Mouse (Mus musculus): ENCODE measurements around the gene Smc1b.
"Not testable (repeated sequence)": the region's sequence is repeated elsewhere in the genome, so short reads cannot be mapped to it uniquely, and the experiment has no call there.

The Smc1b gene

GRCm38 (mm10) chr15:85135143-85135542, 3.4 kb upstream of the Smc1b start:
- CTCF ChIA-PET, result no interaction called here

GRCm38 (mm10) chr15:85132193-85132520, 393 bp upstream of the Smc1b start:
- CTCF ChIA-PET, result interaction anchor here (0.6 to 0.7 kb wide), 2 partner anchors 22 to 1076 kb away, joined by 3 read pairs; no protein-coding TSS in a partner anchor

- CTCF ChIA-PET, result no interaction called here
These were observed 46.1 kb downstream of the Smc1b start for GRCm38 (mm10) chr15:85085641-85086040.

GRCm38 (mm10) chr15:85072651-85073050, 59.1 kb downstream of the Smc1b start:
- CTCF ChIA-PET, result no interaction called here

DNA sequence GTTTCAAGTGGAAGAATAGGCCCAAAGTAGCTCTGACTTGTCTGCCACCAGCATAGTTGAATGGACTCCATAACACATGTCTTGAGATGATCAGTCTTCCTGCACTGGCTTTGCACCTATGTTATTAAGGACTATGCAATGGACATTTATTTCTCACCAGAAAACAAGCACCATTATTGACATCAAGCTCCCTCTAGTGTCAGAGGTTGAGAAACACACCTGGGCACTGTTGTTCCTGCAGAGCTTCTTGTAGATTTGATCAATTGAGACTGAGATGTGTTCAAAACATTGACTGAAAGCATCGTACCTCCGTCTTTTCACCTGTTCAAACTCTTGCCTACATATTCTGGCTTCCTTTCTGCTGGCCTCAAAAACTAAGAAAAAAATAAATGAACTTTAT, 61.2 kb downstream of the Smc1b start:
- CTCF ChIA-PET, result no interaction called here

DNA sequence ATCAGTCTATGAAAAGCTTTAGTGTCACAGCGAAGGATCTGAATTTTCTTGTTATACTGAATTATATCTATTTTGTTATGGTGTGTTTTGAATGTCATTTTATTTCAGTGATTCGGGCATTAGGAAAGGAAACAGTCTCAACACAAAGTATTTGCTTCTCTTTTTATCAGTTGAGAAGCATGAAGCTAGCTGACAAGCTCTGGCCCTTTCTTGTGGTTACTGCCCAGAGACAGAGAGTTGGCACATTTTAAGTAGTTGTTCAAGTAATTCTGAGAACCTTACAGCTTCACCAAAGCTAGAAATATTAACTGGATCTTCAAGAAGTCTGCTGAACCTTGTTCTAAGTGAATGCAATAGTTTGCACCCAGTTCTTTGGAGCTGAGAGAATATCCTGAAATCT, 68.3 kb downstream of the Smc1b start:
- CTCF ChIA-PET, result no interaction called here

GRCm38 (mm10) chr15:85055186-85055585, 76.6 kb downstream of the Smc1b start:
- CTCF ChIA-PET, result interaction anchor here (0.6 kb wide), 1 partner anchor 1741 kb away, joined by 4 read pairs; no protein-coding TSS in a partner anchor

DNA sequence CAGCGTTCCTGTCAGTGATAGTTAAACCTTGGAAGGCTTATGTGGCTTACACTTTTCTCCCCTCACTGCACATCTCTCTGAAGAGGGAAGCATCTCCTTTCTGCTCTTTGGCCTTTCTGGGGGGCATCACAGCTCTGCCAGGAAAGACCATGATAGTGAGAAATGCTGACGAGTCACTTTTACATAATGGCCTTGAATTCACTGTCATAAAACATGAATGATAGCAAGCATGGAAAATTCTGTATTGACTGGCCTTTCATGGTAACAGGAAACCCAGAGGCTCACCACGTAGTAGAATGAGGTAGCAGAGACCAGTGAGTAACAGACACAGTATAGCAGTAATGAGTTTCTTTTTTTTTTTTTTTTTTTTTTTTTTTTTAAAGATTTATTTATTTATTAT, 77.7 kb downstream of the Smc1b start:
- CTCF ChIA-PET, result no interaction called here

DNA sequence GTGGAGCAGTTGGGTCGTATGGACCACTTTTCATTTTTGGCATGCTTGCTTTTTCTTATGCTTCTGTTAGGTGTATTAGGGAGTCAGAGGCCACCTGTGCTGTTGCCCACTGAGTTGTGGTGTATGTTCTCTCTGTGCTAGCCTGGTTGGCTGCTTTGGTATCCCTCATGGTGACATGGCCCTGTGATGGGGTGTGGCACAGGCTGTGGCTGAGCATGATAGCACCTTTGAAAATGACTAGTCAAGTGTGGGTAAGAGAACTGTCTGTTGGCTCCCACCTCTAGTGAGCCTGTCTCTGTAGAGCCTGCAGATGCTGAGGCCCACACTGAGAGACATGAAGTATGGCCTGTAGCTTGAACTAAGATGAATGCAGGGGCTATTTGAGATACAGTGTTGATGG, 82.0 kb downstream of the Smc1b start:
- CTCF ChIA-PET, result no interaction called here

DNA sequence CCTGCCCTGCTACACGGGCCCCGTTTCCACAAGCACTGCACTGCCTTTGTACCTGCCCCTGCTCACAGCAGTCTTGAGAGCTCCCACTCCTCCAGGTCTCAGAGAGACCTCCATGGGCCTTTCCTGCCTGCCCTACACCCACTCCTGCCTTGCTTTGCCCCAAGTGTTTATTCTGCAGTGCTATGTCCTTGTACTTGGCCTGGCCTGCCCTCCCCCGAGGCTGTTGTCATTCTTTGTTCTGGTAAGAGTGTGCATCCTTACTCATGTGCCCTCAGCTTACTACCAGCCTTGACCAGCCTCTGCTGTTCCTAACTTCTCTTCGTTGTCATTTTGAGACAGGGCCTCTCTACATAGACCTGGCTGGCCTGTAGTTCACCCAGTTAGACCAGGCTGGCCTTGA, 83.9 kb downstream of the Smc1b start:
- CTCF ChIA-PET, result no interaction called here

DNA sequence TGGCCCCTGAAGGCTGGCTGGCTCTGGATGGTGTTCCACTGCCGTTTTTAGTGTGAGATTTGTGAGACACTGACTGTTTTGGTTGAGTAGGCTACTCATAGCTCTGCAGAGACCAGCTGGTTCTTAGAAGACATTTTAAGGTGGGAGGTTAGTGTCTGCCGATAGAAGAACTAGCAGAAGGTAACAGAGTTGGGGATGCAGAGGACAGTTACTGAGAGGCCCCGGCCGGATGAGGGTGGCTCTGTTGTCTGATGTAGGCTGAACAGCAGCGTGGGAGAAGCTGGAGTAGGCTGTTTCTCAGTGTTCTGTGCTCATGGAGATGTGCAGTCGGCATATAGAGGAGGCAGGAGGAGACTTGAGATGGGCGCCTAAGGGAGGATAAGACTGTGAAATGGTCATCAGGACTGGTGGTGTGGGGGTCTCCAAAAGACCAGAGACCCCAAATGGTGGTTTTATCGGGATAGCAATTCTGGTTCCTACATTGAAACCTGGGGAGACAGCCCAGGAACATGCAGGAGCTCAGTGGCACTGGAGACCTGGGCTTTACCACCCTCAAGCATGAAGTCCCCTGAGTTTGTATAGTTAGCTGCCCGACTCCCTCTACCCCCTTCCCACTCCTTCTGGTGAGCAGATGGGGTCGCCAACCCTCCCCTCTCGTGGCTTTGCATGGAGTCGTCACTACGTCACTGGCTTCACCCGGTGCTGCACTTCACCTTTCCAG, 85.4 kb downstream of the Smc1b start:
- CTCF ChIA-PET, result no interaction called here

DNA sequence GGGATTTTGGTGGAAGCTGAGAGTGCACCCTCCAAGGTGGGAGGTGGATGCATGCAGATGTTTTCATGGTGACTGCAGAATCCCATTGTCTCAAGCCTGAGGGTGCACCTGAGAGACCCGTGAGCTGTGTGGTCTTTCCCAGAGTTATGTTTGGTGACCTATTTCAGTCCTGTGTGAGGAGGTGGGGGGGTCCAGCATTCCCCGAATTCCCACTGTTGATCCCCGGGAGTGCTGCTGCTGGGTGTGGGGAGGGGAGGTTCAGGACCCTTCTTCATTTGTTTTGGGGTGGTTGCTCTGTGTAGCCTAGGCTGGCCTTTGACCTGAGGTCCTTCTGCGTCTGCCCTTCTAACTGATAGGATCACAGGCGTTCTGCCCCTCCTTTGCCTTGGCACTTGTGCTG, 88.0 kb downstream of the Smc1b start:
- CTCF ChIA-PET, result no interaction called here

DNA sequence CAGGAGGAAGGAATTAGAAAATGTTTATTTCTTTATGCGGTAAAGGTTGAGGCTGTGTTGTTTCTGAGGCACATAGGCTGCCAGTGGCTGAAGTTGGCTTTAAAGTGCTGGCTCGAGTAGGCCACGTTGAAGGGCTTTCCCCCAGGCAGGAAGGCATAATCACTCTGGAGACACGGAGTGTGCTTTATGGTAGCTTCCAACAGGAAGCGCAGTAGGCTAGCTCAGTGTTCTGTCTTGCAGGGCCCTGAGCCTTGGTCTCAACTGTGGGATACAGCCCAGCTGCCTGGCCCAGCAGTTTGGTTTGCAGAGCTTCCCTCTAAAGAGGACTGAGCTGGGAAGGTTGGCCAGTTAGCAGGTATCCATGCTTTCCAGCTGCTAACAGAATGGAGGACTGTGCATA, 88.6 kb downstream of the Smc1b start:
- CTCF ChIA-PET, result no interaction called here

DNA sequence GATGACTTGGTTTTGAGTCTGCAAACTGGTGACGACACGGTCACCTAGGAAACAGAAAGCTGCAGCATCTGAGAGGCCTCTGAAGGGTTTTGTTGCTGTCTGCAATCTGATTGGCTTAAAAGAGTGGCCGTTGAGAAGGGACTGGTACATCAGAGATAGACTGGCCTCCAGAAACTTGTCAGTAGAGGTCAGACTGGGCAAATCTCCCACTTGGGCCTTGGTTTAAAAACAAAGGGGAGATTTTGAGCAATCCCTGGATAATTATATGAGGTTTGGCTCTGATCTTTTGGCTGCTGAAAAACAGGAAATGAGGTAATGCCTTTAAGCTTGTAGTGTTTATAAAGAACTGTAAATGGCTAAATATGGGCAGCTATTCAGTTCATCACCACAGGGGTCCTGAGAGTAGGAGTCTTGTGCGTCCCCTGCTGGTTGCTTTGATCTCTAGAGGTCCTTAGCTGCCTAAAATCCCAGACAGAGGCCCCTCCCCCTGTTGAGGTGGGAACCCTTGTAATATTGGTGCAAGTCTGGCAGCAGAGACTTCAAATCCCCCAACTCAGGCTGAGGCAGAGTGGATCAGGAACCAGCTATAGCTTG, 89.3 kb downstream of the Smc1b start:
- CTCF ChIA-PET, result no interaction called here

DNA sequence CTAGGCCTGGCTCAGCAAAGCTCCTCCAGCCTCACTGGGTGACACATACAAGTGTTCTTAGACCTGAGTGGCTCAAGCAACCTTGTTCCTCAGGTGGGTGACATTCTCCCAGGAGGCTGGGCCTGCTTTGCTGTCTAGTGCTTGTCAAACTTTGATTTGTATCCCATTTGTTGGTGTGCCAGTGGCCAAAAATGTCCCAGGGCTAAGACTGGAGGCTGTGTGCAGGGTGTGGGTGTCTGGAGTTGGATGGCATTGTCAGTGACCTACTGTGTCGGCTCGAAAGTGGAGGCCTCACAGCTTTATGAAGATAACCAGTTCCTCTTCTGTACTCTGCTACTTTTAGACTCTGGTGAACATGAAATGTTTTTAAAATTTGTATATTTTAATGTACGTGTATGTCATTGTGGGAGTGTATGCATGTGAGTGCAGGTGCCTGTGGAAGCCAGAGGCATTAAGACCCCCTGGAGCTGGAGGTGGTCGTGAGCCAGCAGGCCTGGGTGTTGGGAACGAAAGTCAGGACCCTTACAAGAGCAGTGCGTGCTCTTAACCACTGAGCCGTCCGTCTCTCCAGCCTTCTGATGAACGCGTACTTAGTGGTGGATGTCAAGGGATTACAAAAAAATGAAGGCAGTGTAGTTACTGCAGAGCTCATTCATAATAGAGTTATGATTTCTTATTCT, 90.1 kb downstream of the Smc1b start:
- CTCF ChIA-PET, result no interaction called here

GRCm38 (mm10) chr15:85037343-85037690, 94.4 kb downstream of the Smc1b start:
- CTCF ChIA-PET, result interaction anchor here (0.5 to 0.6 kb wide), 2 partner anchors 49 to 622 kb away, joined by 3 to 4 read pairs; partner anchors contain the start of gene 5031439G07Rik

- CTCF ChIA-PET, result interaction anchor here (1.1 kb wide), 1 partner anchor 113 kb away, joined by 3 read pairs; the partner anchor contains the start of gene Nup50
These were observed 95.0 kb downstream of the Smc1b start for GRCm38 (mm10) chr15:85036566-85037342.

DNA sequence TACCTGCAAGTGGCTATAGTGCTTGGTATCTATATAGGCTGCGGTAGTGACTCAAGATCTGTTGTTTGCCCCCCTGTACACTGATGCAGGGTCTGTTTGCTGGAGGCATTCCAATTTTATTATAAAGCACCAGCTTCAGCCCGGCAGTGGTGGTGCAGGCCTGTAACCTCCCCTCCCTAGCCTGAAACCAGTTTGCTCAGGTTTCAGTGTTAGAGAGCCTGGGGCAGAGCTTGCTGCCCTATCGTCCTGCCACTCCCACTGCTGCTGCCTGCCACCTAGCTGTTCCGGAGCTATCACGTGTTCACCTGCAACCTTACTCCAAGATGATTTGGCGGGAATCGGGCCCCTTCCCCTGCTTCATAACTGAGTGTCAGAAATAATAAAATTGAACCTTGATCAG, 97.8 kb downstream of the Smc1b start:
- CTCF ChIA-PET, result not testable (repeated sequence)

GRCm38 (mm10) chr15:85031866-85032265, 99.9 kb downstream of the Smc1b start:
- CTCF ChIA-PET, result no interaction called here

DNA sequence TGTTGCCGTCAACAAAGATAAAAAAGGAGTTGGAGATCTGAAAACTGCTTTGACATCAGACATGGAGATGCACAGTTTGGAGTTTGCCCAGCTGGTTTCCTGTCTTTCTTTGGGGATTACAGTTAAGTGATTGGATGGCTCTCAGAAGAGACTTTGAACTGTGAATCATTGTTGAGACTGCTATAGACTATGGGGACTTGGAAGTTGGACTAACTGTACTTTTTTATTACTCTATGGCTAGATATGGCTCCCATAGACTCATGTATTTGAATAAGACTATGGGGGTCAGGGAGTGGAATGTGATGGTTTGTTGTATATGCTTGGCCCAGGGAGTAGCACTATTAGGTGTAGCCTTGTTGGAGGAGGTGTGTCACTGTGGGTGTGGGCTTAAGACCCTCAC, 101.1 kb downstream of the Smc1b start:
- CTCF ChIA-PET, result not testable (repeated sequence)

DNA sequence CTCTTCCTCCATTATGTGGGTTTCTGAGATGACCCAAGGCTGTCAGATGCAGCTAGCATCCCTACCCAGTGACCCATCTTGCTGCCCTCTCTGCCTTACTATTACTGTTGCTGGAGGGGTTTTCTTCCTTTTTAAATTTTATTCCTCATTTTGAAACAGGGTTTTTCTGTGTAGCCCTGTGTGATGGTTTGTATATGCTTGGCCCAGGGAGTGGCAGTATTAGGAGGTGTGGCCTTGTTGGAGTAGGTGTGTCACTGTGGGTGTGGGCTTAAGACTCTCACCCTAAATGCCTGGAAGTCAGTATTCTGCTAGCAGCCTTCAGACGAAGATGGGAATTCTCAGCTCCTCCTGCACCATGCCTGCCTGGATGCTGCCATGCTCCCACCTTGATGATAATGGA, 103.1 kb downstream of the Smc1b start, which contains the start of gene Fam118a:
Gene Fam118a (plus strand): TSS at position 301 of the 400 bp plus-strand sequence.
- CTCF ChIA-PET, result not testable (repeated sequence)

- CTCF ChIA-PET, result no interaction called here
These were observed 104.0 kb downstream of the Smc1b start for GRCm38 (mm10) chr15:85027740-85028139.

GRCm38 (mm10) chr15:85026197-85026596, 105.6 kb downstream of the Smc1b start:
- CTCF ChIA-PET, result no interaction called here
